ENCODE assay signal across 9 mouse cellular contexts in the genomic region with DNA sequence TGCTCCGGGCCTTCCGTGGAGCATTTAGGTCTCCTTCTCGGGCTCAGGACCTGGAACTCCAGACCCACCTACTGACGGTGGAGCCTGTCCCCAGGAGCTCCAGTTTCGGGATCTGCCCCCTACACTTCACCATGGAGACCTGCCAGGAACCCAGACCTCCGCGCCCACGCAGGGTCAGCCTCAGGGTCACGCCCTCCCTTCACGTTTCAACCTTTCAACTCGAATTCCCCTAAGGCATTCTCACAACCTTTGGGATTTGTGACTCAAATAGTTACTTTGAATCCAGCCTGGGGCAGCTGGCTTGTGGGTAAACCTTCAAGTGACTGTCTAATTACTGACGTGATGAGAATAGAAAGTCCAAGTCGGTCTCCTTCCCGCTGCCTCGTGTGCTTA. TPM values are rescaled to one million over a fixed set of nuclear protein-coding genes. Genes with fewer than 3 reads are reported as not detected.
DNase-seq lines count a peak whose midpoint lies in the region; ATAC-seq lines count a peak whose summit lies in the region.
"Had no signal": no experiment of that assay in that cellular context is flagged by ENCODE, and none has a peak within 500 bp of the region (broad histone marks: within the 10 kb centered on the region; RNA-seq: fewer than 3 reads in every experiment).

No protein-coding gene starts in this region.

- H3K9ac ChIP-seq in embryonic facial prominence, embryonic 14.5 days (ENCODE audit: low read depth, low read length), result peak overlapping the region; percentile 90
- H3K9ac ChIP-seq in kidney, embryonic 14.5 days (ENCODE audit: low read depth, low read length), result peak overlapping the region; percentile 87

- no peak for ATAC-seq in embryonic facial prominence, embryonic 14.5 days (ENCODE audit: low read depth)
- no peak for ATAC-seq in kidney, embryonic 14.5 days (ENCODE audit: low FRiP score, low TSS enrichment)

- peaks cover 18% of the 10 kb centered on the region for H3K36me3 ChIP-seq in embryonic facial prominence, embryonic 14.5 days (ENCODE audit: control insufficient read depth, insufficient read depth, low read length)
- peaks cover 17% of the 10 kb centered on the region for H3K36me3 ChIP-seq in kidney, embryonic 14.5 days (ENCODE audit: control insufficient read depth, insufficient read depth, low read length)

- intact Hi-C loops in left cerebral cortex, postnatal 36 days (cut with DNase I), result no loop called here

- H3K4me2 ChIP-seq in embryonic facial prominence, embryonic 14.5 days (ENCODE audit: low read depth, low read length), result peak overlapping the region; percentile 80
- H3K4me2 ChIP-seq in kidney, embryonic 14.5 days (replicated peaks; ENCODE audit: low read depth, low read length), result peak overlapping the region; percentile 66

- no peaks in the 10 kb centered on the region for H3K9me3 ChIP-seq in embryonic facial prominence, embryonic 14.5 days (ENCODE audit: control insufficient read depth, low read length)
- no peaks in the 10 kb centered on the region for H3K9me3 ChIP-seq in kidney, embryonic 14.5 days (ENCODE audit: control insufficient read depth, low read length)

- H3K27me3 ChIP-seq in embryonic facial prominence, embryonic 14.5 days (replicated peaks; ENCODE audit: control insufficient read depth, insufficient read depth, low read length), result no peaks in the 10 kb centered on the region
- no peaks in the 10 kb centered on the region for H3K27me3 ChIP-seq in kidney, embryonic 14.5 days (ENCODE audit: control insufficient read depth, insufficient read depth, low read length)

- DNase-seq in left cerebral cortex, adult 11 months (ENCODE audit: low spot score), result peak; percentile 48
- DNase-seq in left cerebral cortex, postnatal 36 days (ENCODE audit: low spot score in 2 of 2), result no peak
- peak; percentile 73 for DNase-seq in ZHBTc4 (ENCODE audit: low read depth, low spot score)
- peak; percentile 26 for DNase-seq in embryonic facial prominence, embryonic 14.5 days (ENCODE audit: low spot score)
- peak; percentile 47 for DNase-seq in lung, postnatal 10 days
- peak; percentile 79 for DNase-seq in testis, postnatal 14 days (ENCODE audit: low spot score)
- DNase-seq in spleen, adult 12 weeks (ENCODE audit: low spot score), result no peak

- H3K4me1 ChIP-seq in embryonic facial prominence, embryonic 14.5 days (ENCODE audit: control insufficient read depth, insufficient read depth, low read length), result peaks cover 14% of the 10 kb centered on the region; the same call in 1 of the 2 replicates
- peaks cover 14% of the 10 kb centered on the region for H3K4me1 ChIP-seq in kidney, embryonic 14.5 days (ENCODE audit: control insufficient read depth, insufficient read depth, low read length)

- H3K4me3 ChIP-seq in embryonic facial prominence, embryonic 14.5 days (ENCODE audit: low read depth, low read length), result peak overlapping the region; percentile 97
- peak overlapping the region; percentile 94 for H3K4me3 ChIP-seq in kidney, embryonic 14.5 days (ENCODE audit: low read length)

- H3K27ac ChIP-seq in embryonic facial prominence, embryonic 14.5 days (replicated peaks; ENCODE audit: low read depth, low read length), result peak overlapping the region; percentile 55; the same call in 1 of the 2 replicates
- peak overlapping the region; percentile 48; the same call in 1 of the 2 replicates for H3K27ac ChIP-seq in kidney, embryonic 14.5 days (ENCODE audit: low read depth, low read length)

- WGBS in embryonic facial prominence, embryonic 14.5 days, result 0% methylated on average over 14 of the region's 15 CpGs
- WGBS in kidney, embryonic 14.5 days, result 0% methylated on average over 15 of the region's 15 CpGs

RNA-seq across cellular contexts. Expression of a gene that starts 0.4 kb away (rescaled TPM):
- 100 to 1,000 TPM in 1 of 2 experiments, 10 to 100 TPM in 1; 91.8 to 100 TPM for total RNA-seq in left cerebral cortex, postnatal 36 days (2021)
- polyA plus RNA-seq in embryonic facial prominence, embryonic 14.5 days (2014; fragmentation: Nextera tagmentation; extraction: Ambion mirVana), result 16.3 and 20.5 TPM in 2 replicates
- polyA plus RNA-seq in kidney, embryonic 14.5 days (2014; fragmentation: Nextera tagmentation; extraction: Ambion mirVana), result 22.2 and 27.2 TPM in 2 replicates

RNA-seq across cellular contexts. Expression of a gene that starts 4.3 kb away (rescaled TPM):
- total RNA-seq in left cerebral cortex, postnatal 36 days (2021), result 1 to 10 TPM; 8.3 to 8.6 TPM
- polyA plus RNA-seq in embryonic facial prominence, embryonic 14.5 days (2014; fragmentation: Nextera tagmentation; extraction: Ambion mirVana), result 13.3 and 16.7 TPM in 2 replicates
- 13.4 and 18.6 TPM in 2 replicates for polyA plus RNA-seq in kidney, embryonic 14.5 days (2014; fragmentation: Nextera tagmentation; extraction: Ambion mirVana)

RNA-seq across cellular contexts. Expression of a gene that starts 51.4 kb away (rescaled TPM):
- under 1 TPM; 0.57 to 0.59 TPM for total RNA-seq in left cerebral cortex, postnatal 36 days (2021)
- 3.8 and 4.8 TPM in 2 replicates for polyA plus RNA-seq in embryonic facial prominence, embryonic 14.5 days (2014; fragmentation: Nextera tagmentation; extraction: Ambion mirVana)
- polyA plus RNA-seq in kidney, embryonic 14.5 days (2014; fragmentation: Nextera tagmentation; extraction: Ambion mirVana), result 0.54 and 1.4 TPM in 2 replicates
- total RNA-seq: neutrophil, adult 5-6 weeks had no signal

Comparison
In these comparisons a context has a peak if more than half of its experiments do, and no peak if none do; other contexts are left out.
1. DNase-seq: peak in left cerebral cortex, adult 11 months (single experiment), ZHBTc4 (single experiment), embryonic facial prominence, embryonic 14.5 days (single experiment), lung, postnatal 10 days (single experiment) and testis, postnatal 14 days (single experiment); none in left cerebral cortex, postnatal 36 days (0 of 2) and spleen, adult 12 weeks (single experiment).